Mouse (Mus musculus): ENCODE measurements around the gene Serf2. TPM values are rescaled to one million over a fixed set of nuclear protein-coding genes. Genes with fewer than 3 reads are reported as not detected.
"Not testable (repeated sequence)": the region's sequence is repeated elsewhere in the genome, so short reads cannot be mapped to it uniquely, and the experiment has no call there.

The Serf2 gene
- total RNA-seq, 1 experiment = 459 TPM

GRCm38 (mm10) chr2:121477491-121478266 lies 28.7 kb downstream of the Serf2 start:
- Histone ChIP-seq H3K4me3 (ENCODE audit: insufficient read depth in 1 of 2, low read depth in 1 of 2, low read length in 2 of 2, poor library complexity in 1 of 2, severe bottlenecking in 1 of 2) (no peak overlapping the region), H3K36me3 (ENCODE audit: control insufficient read depth, insufficient read depth, low read length, poor library complexity, severe bottlenecking) (no peaks in the 10 kb centered on the region), H3K9ac (ENCODE audit: insufficient read depth, low read depth, low read length, poor library complexity, severe bottlenecking) (no peak overlapping the region), H3K9me3 (ENCODE audit: control insufficient read depth, insufficient read depth, low read depth, low read length) (no peaks in the 10 kb centered on the region), H3K4me1 (ENCODE audit: control insufficient read depth in 2 of 2, insufficient read depth in 2 of 2, low read length in 2 of 2, poor library complexity in 1 of 2) (0 out of 4 replicates have a peak, but pooled peaks cover 0 to 2% of the 10 kb centered on the region in 2 experiments), H3K27ac (ENCODE audit: insufficient read depth, low read depth, low read length, poor library complexity, severe bottlenecking) (no peak overlapping the region)
- in situ Hi-C loops (cut with MboI; ENCODE audit: low sequenced_read_pairs in 2 of 2, unreplicated experiment in 2 of 2) = no loop called here
- no peak for DNase-seq (ENCODE audit: low read depth, low spot score)
- no peak for TF ChIP-seq ZC3H11A (IDR thresholded peaks at IDR 0.05; ENCODE audit: borderline replicate concordance, low read depth, low read length)
- no peak for TF ChIP-seq HCFC1 (IDR thresholded peaks at IDR 0.05; ENCODE audit: borderline replicate concordance, insufficient read depth, low read length)
- no peak for TF ChIP-seq ZNF384 (IDR thresholded peaks at IDR 0.05; ENCODE audit: low read depth, low read length)
- no peak for TF ChIP-seq MAFK (IDR thresholded peaks at IDR 0.05; ENCODE audit: insufficient read depth, low read depth, low read length)
- no peak for TF ChIP-seq CHD2 (IDR thresholded peaks at IDR 0.05; ENCODE audit: low read depth, low read length)

- in situ Hi-C loops (cut with MboI; ENCODE audit: low sequenced_read_pairs in 2 of 2, unreplicated experiment in 2 of 2) = no loop called here
- Histone ChIP-seq H3K36me3 (ENCODE audit: control insufficient read depth, insufficient read depth, low read length, poor library complexity, severe bottlenecking) (no peaks in the 10 kb centered on the region), H3K27ac (ENCODE audit: insufficient read depth, low read depth, low read length, poor library complexity, severe bottlenecking) (no peak overlapping the region), H3K9ac (ENCODE audit: insufficient read depth, low read depth, low read length, poor library complexity, severe bottlenecking) (no peak overlapping the region), H3K9me3 (ENCODE audit: control insufficient read depth, insufficient read depth, low read depth, low read length) (no peaks in the 10 kb centered on the region), H3K4me1 (ENCODE audit: control insufficient read depth in 2 of 2, insufficient read depth in 2 of 2, low read length in 2 of 2, poor library complexity in 1 of 2) (peaks cover 0 to 6% of the 10 kb centered on the region in 2 experiments; a peak in 1 of 4 replicates), H3K4me3 (ENCODE audit: insufficient read depth in 1 of 2, low read depth in 1 of 2, low read length in 2 of 2, poor library complexity in 1 of 2, severe bottlenecking in 1 of 2) (no peak overlapping the region)
- TF ChIP-seq CHD2 (IDR thresholded peaks at IDR 0.05; ENCODE audit: low read depth, low read length) (no peak), ZC3H11A (IDR thresholded peaks at IDR 0.05; ENCODE audit: borderline replicate concordance, low read depth, low read length) (no peak; the same call in 1 of the 2 replicates), HCFC1 (IDR thresholded peaks at IDR 0.05; ENCODE audit: borderline replicate concordance, insufficient read depth, low read length) (no peak), ZNF384 (IDR thresholded peaks at IDR 0.05; ENCODE audit: low read depth, low read length) (no peak), MAFK (IDR thresholded peaks at IDR 0.05; ENCODE audit: insufficient read depth, low read depth, low read length) (no peak)
- DNase-seq (ENCODE audit: low read depth, low spot score) = peak; percentile 25
Observed at GRCm38 (mm10) chr2:121480498-121480897, 31.5 kb downstream of the Serf2 start.

GRCm38 (mm10) chr2:121480916-121481315 lies 31.9 kb downstream of the Serf2 start:
- H3K36me3 ChIP-seq (ENCODE audit: control insufficient read depth, insufficient read depth, low read length, poor library complexity, severe bottlenecking); in situ Hi-C loops (cut with MboI; ENCODE audit: low sequenced_read_pairs in 2 of 2, unreplicated experiment in 2 of 2); H3K9me3 ChIP-seq (ENCODE audit: control insufficient read depth, insufficient read depth, low read depth, low read length); H3K27ac ChIP-seq (ENCODE audit: insufficient read depth, low read depth, low read length, poor library complexity, severe bottlenecking); H3K4me1 ChIP-seq (ENCODE audit: control insufficient read depth in 2 of 2, insufficient read depth in 2 of 2, low read length in 2 of 2, poor library complexity in 1 of 2); H3K9ac ChIP-seq (ENCODE audit: insufficient read depth, low read depth, low read length, poor library complexity, severe bottlenecking); DNase-seq (ENCODE audit: low read depth, low spot score); H3K4me3 ChIP-seq (ENCODE audit: insufficient read depth in 1 of 2, low read depth in 1 of 2, low read length in 2 of 2, poor library complexity in 1 of 2, severe bottlenecking in 1 of 2): not testable (repeated sequence)

- in situ Hi-C loops (cut with MboI; ENCODE audit: low sequenced_read_pairs in 2 of 2, unreplicated experiment in 2 of 2) = no loop called here
- H3K4me3 ChIP-seq (ENCODE audit: insufficient read depth in 1 of 2, low read depth in 1 of 2, low read length in 2 of 2, poor library complexity in 1 of 2, severe bottlenecking in 1 of 2) = no peak overlapping the region
- TF ChIP-seq CHD2 (IDR thresholded peaks at IDR 0.05; ENCODE audit: low read depth, low read length) (no peak), ZC3H11A (IDR thresholded peaks at IDR 0.05; ENCODE audit: borderline replicate concordance, low read depth, low read length) (no peak), ZNF384 (IDR thresholded peaks at IDR 0.05; ENCODE audit: low read depth, low read length) (no peak), HCFC1 (IDR thresholded peaks at IDR 0.05; ENCODE audit: borderline replicate concordance, insufficient read depth, low read length) (no peak), MAFK (IDR thresholded peaks at IDR 0.05; ENCODE audit: insufficient read depth, low read depth, low read length) (no peak)
- H3K27ac ChIP-seq (ENCODE audit: insufficient read depth, low read depth, low read length, poor library complexity, severe bottlenecking) = no peak overlapping the region
- no peak for DNase-seq (ENCODE audit: low read depth, low spot score)
- H3K36me3 ChIP-seq (ENCODE audit: control insufficient read depth, insufficient read depth, low read length, poor library complexity, severe bottlenecking) = no peaks in the 10 kb centered on the region
- peaks cover 0 to 6% of the 10 kb centered on the region in 2 experiments; a peak in 1 of 4 replicates for H3K4me1 ChIP-seq (ENCODE audit: control insufficient read depth in 2 of 2, insufficient read depth in 2 of 2, low read length in 2 of 2, poor library complexity in 1 of 2)
- H3K9ac ChIP-seq (ENCODE audit: insufficient read depth, low read depth, low read length, poor library complexity, severe bottlenecking) = no peak overlapping the region
- H3K9me3 ChIP-seq (ENCODE audit: control insufficient read depth, insufficient read depth, low read depth, low read length) = no peaks in the 10 kb centered on the region
Observed at GRCm38 (mm10) chr2:121483576-121483975, 34.6 kb downstream of the Serf2 start.

- in situ Hi-C loops (cut with MboI; ENCODE audit: low sequenced_read_pairs in 2 of 2, unreplicated experiment in 2 of 2) = not testable (repeated sequence)
Observed at GRCm38 (mm10) chr2:121484403-121484802, 35.4 kb downstream of the Serf2 start.

GRCm38 (mm10) chr2:121501550-121501949 lies 52.6 kb downstream of the Serf2 start:
- H3K4me1 ChIP-seq (ENCODE audit: control insufficient read depth in 2 of 2, insufficient read depth in 2 of 2, low read length in 2 of 2, poor library complexity in 1 of 2); H3K4me3 ChIP-seq (ENCODE audit: insufficient read depth in 1 of 2, low read depth in 1 of 2, low read length in 2 of 2, poor library complexity in 1 of 2, severe bottlenecking in 1 of 2); H3K9me3 ChIP-seq (ENCODE audit: control insufficient read depth, insufficient read depth, low read depth, low read length); DNase-seq (ENCODE audit: low read depth, low spot score); in situ Hi-C loops (cut with MboI; ENCODE audit: low sequenced_read_pairs in 2 of 2, unreplicated experiment in 2 of 2); H3K27ac ChIP-seq (ENCODE audit: insufficient read depth, low read depth, low read length, poor library complexity, severe bottlenecking); H3K36me3 ChIP-seq (ENCODE audit: control insufficient read depth, insufficient read depth, low read length, poor library complexity, severe bottlenecking); H3K9ac ChIP-seq (ENCODE audit: insufficient read depth, low read depth, low read length, poor library complexity, severe bottlenecking): not testable (repeated sequence)

More at GRCm38 (mm10) chr2:121484403-121484802, 35.4 kb downstream of the Serf2 start:
- not testable (repeated sequence) for H3K4me3 ChIP-seq (ENCODE audit: insufficient read depth in 1 of 2, low read depth in 1 of 2, low read length in 2 of 2, poor library complexity in 1 of 2, severe bottlenecking in 1 of 2); H3K27ac ChIP-seq (ENCODE audit: insufficient read depth, low read depth, low read length, poor library complexity, severe bottlenecking); DNase-seq (ENCODE audit: low read depth, low spot score); H3K9ac ChIP-seq (ENCODE audit: insufficient read depth, low read depth, low read length, poor library complexity, severe bottlenecking); H3K4me1 ChIP-seq (ENCODE audit: control insufficient read depth in 2 of 2, insufficient read depth in 2 of 2, low read length in 2 of 2, poor library complexity in 1 of 2); H3K9me3 ChIP-seq (ENCODE audit: control insufficient read depth, insufficient read depth, low read depth, low read length); H3K36me3 ChIP-seq (ENCODE audit: control insufficient read depth, insufficient read depth, low read length, poor library complexity, severe bottlenecking)
